Mouse (Mus musculus) layer of hippocampus, postnatal 14 days (tissue): ENCODE data around the gene Btbd19. TPM values are rescaled to one million over a fixed set of nuclear protein-coding genes. Genes with fewer than 3 reads are reported as not detected.

Source experiments
- DNase-seq, 2 experiments: peaks; one replicate each; pipeline ENCODE4 v3.0.0; 2021 to 2022; ENCODE audit warnings: low spot score in 2 of 2, mixed read lengths in 1 of 2
- total RNA-seq, 2 experiments: library from RNA; stranded (reverse); gene quantifications; 2 replicates each; pipeline ENCODE4 v1.2.3; 2021

Gene Btbd19
- total RNA-seq, 2 experiments from 2014 or later = 9.4 to 9.9 TPM

DNA sequence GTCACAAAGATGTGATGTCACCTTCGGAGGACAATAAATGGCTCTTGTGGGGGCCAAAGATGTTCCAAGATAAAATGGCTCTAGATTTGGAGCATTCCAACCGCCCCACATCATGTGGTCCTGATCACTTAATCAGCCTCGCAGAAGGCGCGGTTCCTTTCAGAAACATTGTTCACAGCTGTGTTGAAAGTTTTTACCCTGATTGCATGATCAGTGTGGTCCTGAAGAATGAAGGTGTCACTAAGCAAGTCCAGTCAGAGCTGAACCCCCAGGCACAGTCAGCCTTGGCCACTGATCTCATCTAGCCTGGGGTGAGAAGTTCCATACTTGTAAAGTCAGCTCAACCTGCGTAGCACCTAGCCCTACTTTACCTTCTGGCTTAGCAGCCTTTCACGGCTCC lies 7.6 kb downstream of the Btbd19 start:
- DNase-seq = no peak

- DNase-seq = no peak
Measured at GRCm38 (mm10) chr4:117115592-117115991, 9.9 kb downstream of the Btbd19 start.

GRCm38 (mm10) chr4:117113237-117113636 lies 12.3 kb downstream of the Btbd19 start:
- DNase-seq = no peak

GRCm38 (mm10) chr4:117110985-117111384 lies 14.5 kb downstream of the Btbd19 start:
- DNase-seq = no peak

DNA sequence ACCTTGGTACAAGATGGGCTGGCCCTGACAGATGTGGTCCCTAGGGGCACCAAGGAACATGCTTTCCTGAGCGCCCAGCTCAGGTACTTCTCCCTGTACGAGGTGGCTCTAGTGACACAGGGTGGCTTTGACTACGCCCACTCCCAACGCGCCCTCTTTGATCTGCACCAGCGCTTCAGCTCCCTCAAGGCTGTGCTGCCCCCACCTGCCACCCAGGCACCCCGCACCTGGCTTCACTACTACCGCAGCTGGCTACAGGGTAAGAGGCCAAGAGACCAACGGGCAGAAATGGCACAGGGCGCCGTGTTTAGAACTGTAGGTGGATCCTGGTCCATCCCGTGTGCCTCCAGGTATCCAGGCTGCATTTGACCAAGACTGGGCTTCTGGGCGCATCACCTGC lies 15.3 kb downstream of the Btbd19 start:
- DNase-seq = no peak

DNA sequence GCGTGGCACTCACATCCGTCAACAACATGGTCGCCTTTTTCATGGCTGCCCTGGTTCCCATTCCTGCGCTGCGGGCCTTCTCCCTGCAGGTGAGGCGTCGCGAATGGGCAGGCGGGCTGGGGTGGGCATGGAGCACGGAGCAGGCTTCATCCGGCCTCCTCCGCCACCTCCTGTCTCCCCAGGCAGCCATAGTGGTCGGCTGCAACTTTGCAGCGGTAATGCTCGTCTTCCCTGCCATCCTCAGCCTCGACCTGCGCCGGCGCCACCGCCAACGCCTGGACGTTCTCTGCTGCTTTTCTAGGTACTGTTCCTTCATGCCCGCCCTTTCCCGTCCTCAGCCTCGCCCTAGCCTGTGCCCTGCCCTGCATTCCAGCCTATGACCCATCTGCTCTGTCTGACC lies 16.2 kb downstream of the Btbd19 start:
- no peak for DNase-seq

- DNase-seq = no peak
Measured at GRCm38 (mm10) chr4:117108524-117108849, 17.0 kb downstream of the Btbd19 start.

DNA sequence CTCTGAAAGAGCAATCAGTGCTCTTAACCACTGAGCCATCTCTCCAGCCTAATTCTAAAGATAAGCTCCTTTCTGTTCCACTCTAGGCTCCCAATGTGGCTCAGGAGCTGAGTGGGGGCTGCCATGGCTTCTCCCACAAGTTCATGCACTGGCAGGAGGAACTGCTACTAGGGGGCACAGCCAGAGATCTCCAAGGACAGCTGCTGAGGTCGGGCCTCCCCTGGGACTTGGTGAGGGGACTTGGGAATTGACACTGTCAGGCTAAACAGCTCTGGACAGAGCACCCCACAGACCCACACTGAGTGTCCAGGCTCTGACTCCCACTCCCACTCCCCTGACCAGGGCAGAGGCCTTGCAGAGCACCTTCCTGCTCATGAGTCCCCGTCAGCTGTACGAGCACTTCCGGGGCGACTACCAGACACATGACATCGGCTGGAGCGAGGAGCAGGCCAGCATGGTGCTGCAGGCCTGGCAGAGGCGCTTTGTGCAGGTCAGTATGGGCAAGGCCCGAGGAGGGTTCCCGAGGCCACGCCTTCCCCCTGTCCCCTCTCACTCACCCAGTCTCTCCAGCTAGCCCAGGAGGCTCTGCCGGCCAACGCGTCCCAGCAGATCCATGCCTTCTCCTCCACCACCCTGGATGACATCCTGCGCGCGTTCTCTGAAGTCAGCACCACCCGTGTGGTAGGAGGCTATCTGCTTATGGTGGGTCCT lies 17.6 kb downstream of the Btbd19 start:
- DNase-seq = no peak

GRCm38 (mm10) chr4:117105127-117105526 lies 20.4 kb downstream of the Btbd19 start:
- no peak for DNase-seq

DNA sequence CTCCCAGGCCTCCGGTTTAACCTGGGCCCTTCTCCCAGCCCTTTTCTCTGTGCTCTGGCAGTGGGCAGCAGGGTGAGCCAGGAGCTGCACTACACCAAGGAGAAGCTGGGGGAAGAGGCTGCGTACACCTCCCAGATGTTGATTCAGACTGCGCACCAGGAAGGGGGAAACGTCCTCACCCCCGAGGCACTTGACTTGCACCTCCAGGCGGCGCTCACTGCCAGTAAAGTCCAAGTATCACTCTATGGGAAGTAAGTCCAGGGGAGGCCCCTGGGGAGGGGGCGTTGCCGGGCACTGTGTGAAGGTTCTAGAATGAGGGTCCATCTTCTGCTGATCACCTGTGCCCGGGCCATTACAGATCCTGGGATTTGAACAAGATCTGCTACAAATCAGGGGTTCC lies 20.9 kb downstream of the Btbd19 start:
- no peak for DNase-seq

GRCm38 (mm10) chr4:117101218-117101617 lies 24.3 kb downstream of the Btbd19 start:
- no peak for DNase-seq

DNA sequence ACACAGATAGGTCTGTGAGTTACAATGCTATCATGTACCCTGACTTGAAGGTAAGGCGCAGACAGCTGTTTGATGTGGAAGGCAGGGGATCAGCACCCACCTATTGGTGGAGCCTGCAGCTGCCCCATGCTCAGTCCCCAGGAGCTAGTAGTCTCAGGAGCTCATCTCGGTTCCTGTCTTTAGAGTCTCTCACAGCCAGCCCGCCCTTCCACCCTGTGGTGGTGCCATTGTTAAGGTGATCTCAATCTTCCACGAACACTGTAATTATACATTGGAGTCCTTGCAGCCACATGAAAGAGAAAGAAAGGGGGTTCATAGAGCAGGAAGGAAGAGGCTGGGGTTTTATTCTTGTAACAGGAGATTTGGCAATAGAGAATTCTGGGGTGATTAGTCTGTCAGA lies 25.5 kb downstream of the Btbd19 start:
- DNase-seq = no peak

GRCm38 (mm10) chr4:117098764-117099036 lies 26.8 kb downstream of the Btbd19 start:
- no peak for DNase-seq

DNA sequence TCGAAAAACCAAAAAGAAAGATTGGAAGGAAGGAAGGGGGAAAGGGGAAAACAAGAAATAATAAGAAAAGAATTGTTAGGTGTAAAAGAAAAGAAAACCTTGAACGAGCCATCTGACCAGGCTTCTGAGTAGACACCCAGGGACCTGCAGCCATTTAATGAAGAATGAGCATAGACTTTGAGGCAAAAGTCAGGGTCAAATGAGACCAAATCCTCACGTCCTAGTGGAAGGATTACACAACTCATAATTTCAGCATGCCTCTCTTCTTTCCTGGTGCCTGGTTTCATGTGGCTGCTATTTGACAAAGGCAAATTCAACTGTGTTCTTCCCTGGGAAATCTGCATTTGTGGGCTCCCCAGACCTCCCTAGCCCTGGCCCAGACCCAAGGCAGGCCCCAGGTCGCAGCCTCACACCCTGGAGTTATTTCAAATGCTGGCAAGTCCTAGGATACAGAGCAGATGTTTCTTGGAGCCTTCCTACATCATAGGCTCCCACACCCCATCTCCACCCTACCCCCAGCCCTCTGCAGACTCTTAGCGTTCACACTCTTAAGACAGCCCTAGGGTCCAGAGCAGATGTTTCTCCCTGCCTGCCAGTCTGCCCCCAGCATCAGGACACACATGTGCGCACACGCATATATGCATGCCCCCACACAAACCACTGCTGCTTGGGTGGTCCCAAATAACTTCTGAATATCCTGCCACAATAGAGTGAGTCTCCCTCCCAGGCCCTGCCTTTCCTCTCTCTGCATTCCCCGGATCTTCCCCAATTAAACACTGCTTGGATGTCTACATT lies 27.4 kb downstream of the Btbd19 start:
- DNase-seq = no peak

- DNase-seq = no peak
Measured at GRCm38 (mm10) chr4:117096666-117097065, 28.9 kb downstream of the Btbd19 start.

- peak; percentile 53 for DNase-seq
Measured at GRCm38 (mm10) chr4:117095551-117096452, 29.7 kb downstream of the Btbd19 start, which contains the start of gene Ptch2. Ptch2 (plus strand) TSS chr4:117096075.

DNA sequence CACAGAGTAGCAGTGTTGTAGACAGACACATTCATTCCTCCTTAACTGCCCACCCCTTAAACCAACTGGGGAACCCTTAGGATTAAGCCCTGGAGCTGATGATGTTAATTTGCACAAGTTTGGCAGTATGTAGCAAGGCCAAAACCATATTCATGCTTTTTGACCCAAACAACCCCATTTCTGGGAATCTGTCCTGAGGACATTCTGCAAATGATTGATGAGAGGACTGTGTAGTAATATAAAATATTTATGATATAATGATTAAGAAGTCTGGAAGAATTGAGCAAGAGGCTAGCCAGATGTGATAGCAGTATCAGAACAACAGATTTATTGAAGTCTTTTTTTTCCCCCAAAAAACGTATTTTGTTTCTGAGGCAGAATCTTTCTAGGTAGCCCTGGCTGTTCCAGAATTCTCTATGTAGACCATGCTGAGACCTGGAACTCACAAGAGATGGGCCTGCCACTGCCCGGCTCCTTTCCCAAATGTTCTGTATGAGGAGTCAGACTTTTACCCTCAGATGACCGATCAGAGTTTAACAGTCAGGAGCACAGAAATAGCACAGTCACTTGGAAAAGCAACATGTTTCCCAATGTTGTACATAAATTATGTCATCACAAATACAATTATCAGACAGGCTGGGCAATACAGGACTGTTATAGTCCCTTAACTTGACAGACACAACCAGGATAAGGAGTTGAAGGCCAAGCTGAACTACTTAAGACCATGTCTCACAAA lies 30.7 kb downstream of the Btbd19 start:
- DNase-seq = no peak

GRCm38 (mm10) chr4:117090586-117090985 lies 34.9 kb downstream of the Btbd19 start:
- DNase-seq = no peak

GRCm38 (mm10) chr4:117087948-117088640 lies 37.4 kb downstream of the Btbd19 start:
- DNase-seq = no peak

DNA sequence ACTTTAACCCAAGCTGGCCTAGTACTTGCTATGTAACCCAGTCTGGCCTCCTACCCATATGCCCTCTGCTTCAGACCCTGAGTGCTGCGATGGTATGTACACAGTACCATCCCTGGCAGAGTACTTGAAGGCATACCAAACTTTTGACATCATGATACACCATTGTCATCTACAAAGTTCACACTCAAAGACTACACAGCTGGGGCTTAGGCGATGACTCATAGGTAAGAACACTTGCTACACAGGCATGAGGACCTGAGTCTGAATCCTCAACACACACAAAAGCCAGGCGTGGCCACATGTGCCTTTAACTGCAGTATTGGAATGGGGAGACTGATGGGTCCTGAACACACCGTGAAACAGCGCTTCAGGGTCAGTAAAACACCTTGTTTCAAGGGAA lies 54.3 kb downstream of the Btbd19 start:
- DNase-seq = no peak

DNA sequence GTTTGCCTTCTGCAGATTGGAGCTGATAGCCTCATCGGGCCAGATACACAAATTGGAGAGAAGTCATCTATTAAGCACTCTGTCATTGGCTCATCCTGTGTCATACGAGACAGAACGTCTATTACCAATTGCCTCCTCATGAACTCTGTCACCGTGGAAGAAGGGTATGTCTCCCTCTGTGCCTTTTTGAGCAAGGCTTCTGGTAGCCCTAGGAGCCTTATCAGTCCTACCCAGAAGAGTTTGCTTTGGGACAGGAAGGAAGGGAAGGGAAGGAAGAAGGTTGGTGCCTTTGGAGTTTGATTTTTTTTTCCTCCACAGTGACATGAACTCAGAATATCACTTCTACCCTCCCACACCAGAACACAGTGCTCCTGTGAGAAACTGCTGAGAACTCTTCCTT lies 54.9 kb downstream of the Btbd19 start:
- no peak for DNase-seq
